Mouse (Mus musculus) c-Kit-positive CD71-positive TER-119-negative erythroid progenitor cells, embryonic 14.5 days (primary cell): ENCODE results near the gene Rad50.

Source experiments
- DNase-seq: peaks from one replicate; pipeline ENCODE4 v3.0.0-alpha.2; 2013; ENCODE audit warnings: low read depth

The Rad50 gene

GRCm38 (mm10) chr11:53634556-53634955 lies 72.6 kb downstream of the Rad50 start, which contains the start of gene Il13:
TSS of gene Il13 (minus strand) at chr11:53634702.
- DNase-seq, result no peak

GRCm38 (mm10) chr11:53633644-53634043 lies 73.5 kb downstream of the Rad50 start:
- DNase-seq, result no peak

DNA sequence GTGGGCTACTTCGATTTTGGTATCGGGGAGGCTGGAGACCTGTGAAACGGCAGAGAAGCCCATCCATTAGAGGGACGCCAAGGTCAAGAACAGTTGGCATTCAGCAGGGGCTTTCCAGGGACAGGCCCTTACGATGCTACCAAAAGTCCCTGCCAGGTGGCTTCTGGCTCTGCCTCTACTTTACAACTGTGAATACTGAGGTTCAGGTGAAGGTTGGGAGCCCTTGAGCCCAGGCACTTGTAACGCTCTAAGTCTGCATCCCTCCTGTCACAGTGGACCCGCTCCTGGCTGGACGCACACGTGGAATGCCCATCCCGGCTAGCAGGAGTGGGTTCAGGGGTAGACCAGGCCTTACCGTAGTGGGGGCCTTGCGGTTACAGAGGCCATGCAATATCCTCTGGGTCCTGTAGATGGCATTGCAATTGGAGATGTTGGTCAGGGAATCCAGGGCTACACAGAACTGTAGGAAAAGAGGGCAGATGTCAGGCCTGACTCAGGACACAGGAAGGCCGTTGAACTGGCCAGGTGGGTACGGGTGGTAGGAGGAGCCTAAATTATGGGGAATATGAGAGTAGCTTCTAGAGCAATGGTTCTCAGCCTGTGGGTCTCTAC lies 74.9 kb downstream of the Rad50 start:
- no peak for DNase-seq

DNA sequence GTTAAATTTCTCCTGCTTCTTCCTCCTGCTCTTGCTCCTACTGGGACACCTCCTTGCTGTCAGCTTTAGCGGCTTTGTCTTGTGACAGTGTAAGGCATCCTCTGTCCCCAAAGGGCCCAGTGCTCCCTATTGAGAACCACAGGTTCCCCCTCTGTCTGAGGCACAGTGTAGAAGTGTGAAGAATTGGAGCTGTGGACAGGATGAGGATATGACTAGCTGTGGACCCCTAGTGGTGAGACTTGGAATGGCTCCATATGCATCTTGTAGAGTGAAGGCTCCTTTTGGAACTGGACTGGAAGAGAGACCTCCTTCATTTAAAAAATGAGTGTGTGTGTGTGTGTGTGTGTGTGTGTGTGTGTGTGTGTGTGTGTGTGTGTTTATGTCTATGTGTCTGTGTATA lies 79.3 kb downstream of the Rad50 start:
- DNase-seq, result peak; percentile 93

- DNase-seq, result peak; percentile 58
These were observed 80.2 kb downstream of the Rad50 start for GRCm38 (mm10) chr11:53626802-53627373.

DNA sequence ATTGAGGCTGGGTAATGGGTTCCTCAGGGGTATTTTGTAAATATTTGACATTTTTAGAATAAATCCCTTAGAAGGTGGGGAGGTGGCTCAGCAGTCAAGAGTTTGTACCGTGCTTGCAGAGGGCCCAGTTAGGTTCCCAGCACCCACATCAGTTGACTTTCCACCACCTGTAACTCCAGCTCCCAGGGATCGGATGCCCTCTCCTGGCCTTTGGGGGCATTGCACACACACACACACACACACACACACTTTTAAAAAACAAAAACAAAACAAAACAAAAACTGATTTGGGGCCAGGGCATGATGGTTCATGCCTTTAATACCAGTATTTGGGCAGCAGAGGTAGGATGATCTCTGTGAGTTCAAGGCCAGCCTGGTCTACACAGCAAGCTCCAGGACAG lies 83.0 kb downstream of the Rad50 start:
- no peak for DNase-seq

GRCm38 (mm10) chr11:53623573-53623972 lies 83.5 kb downstream of the Rad50 start:
- no peak for DNase-seq

DNA sequence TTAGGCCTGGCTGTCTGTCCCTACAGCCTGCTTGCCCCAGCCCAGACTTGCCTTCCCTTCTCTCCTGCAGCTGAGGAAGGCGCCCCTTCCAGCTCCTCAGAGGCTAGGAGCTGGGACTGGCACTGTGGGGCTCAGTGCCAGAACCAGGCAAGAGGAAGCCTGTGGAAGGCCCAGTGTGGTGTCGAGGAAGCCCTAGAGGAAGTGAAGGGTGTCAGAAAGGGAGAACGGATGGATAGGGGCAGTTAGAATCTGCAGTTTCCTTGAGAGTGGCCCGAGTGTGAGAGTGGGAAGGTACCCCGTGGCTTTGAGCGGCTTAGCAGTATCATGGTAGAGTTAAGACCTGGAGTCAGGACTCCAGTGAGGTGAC lies 84.7 kb downstream of the Rad50 start:
- DNase-seq, result no peak

DNA sequence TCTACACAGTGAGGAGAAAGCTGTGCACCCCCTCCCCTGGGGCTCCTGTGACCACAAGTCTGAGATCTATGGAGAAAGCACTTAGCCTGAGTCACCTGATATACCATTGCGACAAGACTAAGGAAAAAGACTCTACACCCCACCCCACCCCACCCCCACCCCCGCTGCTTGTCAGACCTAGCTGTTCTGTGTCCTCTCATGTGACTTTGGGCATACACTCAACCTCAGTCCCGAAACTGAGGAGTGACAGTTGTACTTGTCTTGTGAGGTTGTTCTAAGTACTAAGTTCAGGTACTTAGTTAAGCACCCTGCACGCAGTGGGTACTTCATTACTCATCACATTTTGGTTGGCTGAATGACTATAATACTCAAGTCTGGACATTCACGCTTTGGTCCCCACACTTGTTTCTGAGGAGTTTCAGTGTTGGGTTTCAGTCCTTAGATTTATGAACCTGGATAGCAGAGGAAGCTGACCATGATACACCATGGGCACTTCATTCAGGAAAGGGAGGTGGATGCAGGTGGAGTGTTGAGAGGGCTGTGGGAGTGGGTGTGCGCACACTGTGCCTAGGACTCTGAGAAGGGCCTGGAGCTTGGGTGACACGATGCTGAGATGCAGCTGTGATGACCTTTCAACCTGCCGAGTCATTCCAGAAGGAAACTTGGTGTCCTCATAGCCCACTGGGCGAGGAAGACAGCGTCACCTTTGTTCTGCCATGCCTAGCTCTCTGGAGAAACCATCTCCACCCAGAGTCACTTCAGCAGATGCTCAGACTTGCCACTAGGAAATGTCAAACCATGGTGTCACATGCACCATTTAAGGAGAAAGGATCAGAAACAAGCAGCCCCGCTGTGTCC lies 85.3 kb downstream of the Rad50 start:
- no peak for DNase-seq

- DNase-seq, result no peak
These were observed 87.0 kb downstream of the Rad50 start for GRCm38 (mm10) chr11:53620094-53620493.

- DNase-seq, result no peak
These were observed 87.7 kb downstream of the Rad50 start for GRCm38 (mm10) chr11:53619428-53619827.

DNA sequence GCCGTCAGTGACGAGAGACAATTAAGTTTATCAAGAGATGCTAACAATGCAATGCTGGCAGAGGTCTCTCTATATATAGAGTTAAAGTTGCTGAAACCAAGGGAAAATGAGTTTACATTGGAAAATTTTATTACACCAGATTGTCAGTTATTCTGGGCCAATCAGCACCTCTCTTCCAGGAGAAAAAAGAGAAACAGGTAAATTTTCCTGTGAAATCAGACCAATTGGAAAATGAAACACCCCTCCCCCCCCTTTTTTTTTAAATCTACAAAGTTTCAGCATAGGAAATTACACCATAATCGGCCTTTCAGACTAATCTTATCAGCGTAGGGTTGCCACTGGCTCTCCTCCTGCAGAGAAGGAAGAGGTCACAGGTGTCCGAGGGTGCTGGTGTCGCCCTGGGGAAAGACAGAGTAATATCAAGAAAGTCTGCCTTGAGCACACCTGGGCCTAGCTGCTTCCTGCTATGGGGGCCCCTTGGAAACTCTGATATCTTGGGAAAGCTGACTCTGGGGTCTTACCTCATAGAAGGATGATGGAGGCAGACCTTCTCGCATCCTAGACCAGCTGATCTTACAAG lies 88.4 kb downstream of the Rad50 start, which contains the start of gene Il4:
TSS of gene Il4 (minus strand) at position 51 of the 580 bp plus-strand sequence.
- DNase-seq, result no peak

DNA sequence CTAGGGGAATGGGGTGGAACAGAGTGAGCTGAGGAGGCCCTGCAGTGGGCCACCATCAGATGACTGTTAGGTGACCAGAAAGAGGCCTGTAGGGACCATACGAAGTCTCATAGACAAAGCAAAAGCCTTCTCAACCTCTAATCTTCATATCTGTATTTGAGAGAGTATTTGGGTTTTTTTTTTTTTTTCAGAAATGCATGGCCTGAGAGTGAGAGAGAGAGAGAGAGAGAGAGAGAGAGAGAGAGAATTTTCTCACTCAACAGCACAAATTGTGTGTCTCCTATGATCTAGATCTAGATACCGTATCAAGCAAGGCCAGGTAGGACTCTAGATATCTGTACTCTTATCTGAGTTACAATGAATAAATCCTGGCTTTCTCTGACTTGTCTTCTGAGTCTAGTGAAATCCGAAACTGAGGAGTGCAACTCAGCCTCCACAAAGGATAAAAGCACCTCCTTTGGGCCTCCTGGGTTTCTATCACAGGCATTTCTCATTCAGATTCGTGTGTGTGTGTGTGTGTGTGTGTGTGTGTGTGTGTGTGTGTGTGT lies 89.5 kb downstream of the Rad50 start:
- no peak for DNase-seq

DNA sequence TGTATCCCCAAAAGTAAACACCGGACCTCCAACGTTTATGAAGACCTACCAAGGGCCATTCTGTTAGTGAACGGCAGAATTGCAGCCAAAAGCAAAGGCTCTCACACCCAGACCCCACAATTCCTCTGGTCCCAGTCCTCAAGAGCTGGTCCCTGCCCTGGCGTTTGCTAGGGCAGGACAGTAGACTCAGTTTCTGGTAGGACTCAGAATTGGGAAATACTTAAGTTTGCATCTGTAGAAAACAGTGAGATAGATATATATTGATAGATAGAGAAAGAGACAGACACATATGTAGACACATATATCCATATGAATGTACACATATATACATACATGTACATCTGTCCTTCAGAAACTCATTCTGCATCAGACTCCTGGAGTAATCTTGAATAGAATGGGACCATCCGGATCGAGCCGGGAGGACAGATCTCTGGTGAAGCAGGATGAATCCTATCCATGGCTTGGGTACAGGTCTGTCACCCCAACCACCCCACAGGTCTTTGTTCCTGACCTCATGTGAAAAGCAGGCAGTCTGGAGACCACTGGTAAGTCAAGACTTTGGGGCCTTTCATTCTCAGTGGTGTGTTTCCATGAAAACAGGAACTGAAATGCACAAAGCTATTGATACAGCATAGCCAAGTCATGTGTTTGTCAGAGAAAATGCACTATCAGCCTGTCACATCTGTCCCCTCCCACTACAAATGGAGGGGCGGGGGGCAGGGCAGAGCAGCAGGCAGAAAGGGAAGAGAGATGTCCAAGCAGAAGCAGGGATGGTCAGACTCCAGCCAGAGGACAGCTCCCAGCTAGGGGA lies 90.2 kb downstream of the Rad50 start:
- no peak for DNase-seq

- DNase-seq, result no peak
These were observed 91.5 kb downstream of the Rad50 start for GRCm38 (mm10) chr11:53615575-53615974.

GRCm38 (mm10) chr11:53615172-53615571 lies 91.9 kb downstream of the Rad50 start:
- no peak for DNase-seq

DNA sequence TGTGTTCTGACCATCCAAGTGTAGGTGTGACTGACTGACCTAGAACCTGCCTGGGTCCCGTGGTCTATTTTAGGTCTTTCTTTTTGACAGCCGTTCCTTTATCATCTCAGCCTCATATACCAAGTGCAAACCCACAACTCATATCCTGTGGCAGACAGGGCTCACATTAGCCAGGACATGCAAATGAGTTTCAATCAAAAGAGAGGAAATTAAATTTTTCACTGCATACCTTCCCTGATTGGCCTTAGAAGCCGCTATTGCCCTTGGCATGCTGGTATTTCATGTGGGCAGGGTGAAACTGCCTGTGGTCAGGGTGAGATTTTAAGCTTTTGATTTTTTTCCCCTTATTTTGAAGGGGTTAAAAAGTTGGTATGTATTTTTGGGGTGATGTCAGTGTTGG lies 97.4 kb downstream of the Rad50 start:
- no peak for DNase-seq

GRCm38 (mm10) chr11:53609231-53609630 lies 97.9 kb downstream of the Rad50 start:
- no peak for DNase-seq

DNA sequence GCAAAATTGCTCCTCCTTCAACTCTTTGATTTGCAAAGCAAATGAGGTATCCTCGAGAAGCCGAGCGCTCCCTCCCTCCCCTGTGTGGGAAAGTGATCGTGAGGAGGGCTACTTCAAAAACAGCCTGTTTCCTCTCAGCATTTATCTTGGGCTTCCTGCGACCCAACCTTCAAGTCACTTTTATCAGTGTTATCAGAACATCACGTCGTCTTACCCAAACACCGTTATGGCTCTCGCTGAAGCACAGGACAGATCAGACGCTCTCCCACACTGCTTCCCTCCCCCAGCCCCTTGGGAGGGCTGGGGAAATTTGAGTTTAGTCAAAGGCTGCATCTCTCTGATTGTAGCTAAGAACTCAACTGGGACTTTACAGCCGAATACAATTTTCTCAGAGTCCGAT lies 101.5 kb downstream of the Rad50 start:
- no peak for DNase-seq

- DNase-seq, result no peak
These were observed 102.1 kb downstream of the Rad50 start for GRCm38 (mm10) chr11:53604983-53605382.
